Mouse (Mus musculus) G1E (cell line): ENCODE measurements around the gene Pkhd1.

Experiments used
- GATA1 ChIP-seq: IDR thresholded peaks from 2 replicates; pipeline ENCODE4 v1.6.1; 2012; ENCODE audit warnings: borderline replicate concordance, low read length, inconsistent platforms, mixed read lengths
- TAL1 ChIP-seq: conservative IDR thresholded peaks from 2 replicates; pipeline ENCODE4 v1.6.1; 2012; ENCODE audit warnings: low read depth, low read length, inconsistent platforms, mixed read lengths

GRCm38 (mm10) chr1:20190444-20190843 lies 427.4 kb downstream of the Pkhd1 start:
- TF ChIP-seq GATA1, result no peak
- no peak for TF ChIP-seq TAL1
